Mouse (Mus musculus) neutrophil, adult 65 days (primary cell): ENCODE measurements around the gene Olfr523. TPM values are rescaled to one million over a fixed set of nuclear protein-coding genes. Genes with fewer than 3 reads are reported as not detected.

Experiments
- total RNA-seq: library from RNA; stranded (reverse); gene quantifications from 2 replicates; pipeline ENCODE4 v1.2.4, GENCODE M21; 2023

The Olfr523 gene
- total RNA-seq, result not detected in 2 replicates

GRCm38 (mm10) chr7:140172936-140173335 lies at the start of gene Olfr523:
Olfr523 (plus strand) TSS chr7:140173217.

GRCm38 (mm10) chr7:140137135-140138020 lies 35.6 kb upstream of the Olfr523 start, which contains the start of gene Mtg1:
Mtg1 (plus strand) TSS chr7:140137564.

DNA sequence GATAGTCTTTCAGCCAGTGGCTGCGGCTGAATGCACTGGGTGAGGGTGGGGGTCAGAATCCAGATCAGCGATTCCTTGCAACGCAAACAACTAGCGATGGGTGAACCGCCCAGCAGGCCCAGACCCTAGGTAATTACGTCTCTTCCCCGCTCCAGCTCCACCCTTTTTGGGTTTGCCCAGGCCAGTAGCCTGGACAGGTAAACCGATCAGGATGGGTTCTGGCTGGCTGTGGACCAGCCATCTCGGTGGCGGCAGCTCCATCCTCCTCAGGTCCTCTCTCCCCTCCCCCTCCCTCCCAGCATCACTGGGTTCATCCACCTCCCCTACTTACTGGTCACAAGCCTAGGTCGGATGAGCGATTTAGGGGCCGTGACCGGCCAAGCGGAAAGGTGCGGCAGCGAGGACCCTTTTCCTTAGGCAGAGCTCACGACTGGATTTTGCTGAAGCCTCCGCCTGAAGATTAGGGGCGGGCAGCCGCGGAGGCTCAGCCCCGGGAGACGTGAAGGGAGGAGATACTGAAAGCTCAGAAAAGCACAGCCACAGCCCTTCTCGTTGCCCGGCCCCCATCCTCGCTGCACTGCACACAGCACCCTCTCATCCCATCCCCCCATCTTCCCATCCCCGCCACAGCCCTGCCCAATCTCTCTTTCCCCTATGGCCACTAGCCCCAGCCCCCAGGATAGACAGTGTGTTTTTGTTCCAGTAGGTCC lies 18.6 kb upstream of the Olfr523 start, which contains the start of gene Sprn:
Sprn (minus strand) TSS at position 660 of the 710 bp plus-strand sequence.

DNA sequence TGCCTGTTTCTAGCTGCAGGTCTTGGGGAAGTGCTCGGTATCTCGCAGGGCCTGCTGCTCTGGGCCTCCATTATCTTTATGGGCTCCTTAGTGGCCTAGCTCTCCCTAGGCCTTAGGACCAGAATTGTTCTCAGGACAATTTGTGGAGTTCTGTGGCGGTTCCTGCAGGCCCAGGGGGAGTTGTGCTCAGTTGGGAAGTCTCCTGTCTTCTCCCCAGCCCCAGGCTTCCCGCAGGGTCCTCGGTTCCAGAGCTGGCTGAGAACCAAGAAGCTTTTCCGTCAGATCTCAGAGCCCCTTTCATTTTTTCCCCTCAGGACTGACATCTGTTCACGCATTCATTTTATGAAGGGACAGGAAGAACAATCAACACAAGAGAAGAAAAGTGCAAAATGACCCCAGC lies 8.4 kb upstream of the Olfr523 start, which contains the start of gene Olfr522:
Olfr522 (minus strand) TSS at position 101 of the 400 bp plus-strand sequence.

GRCm38 (mm10) chr7:140205864-140206263 lies 32.8 kb downstream of the Olfr523 start, which contains the start of gene Olfr524:
Olfr524 (minus strand) TSS chr7:140205964.

GRCm38 (mm10) chr7:140217967-140218366 lies 45.0 kb downstream of the Olfr523 start, which contains the start of gene Cd163l1:
Cd163l1 (plus strand) TSS chr7:140218267.

Other genes starting within 250 kb of the Olfr523 start
- gene Utf1, start 229.4 kb upstream of the Olfr523 start, total RNA-seq, result not detected in 2 replicates
- 3.3 and 3.9 TPM in 2 replicates for gene 6430531B16Rik, start 194.5 kb upstream of the Olfr523 start, total RNA-seq
- 1,061 and 1,613 TPM in 2 replicates for gene Adam8, start 180.7 kb upstream of the Olfr523 start, total RNA-seq
- gene Zfp511, start 136.8 kb upstream of the Olfr523 start, total RNA-seq, result 11.3 and 18.2 TPM in 2 replicates
- gene Tubgcp2, start 136.5 kb upstream of the Olfr523 start, total RNA-seq, result 22.2 and 22.9 TPM in 2 replicates
- gene Msx3, start 124.1 kb upstream of the Olfr523 start, total RNA-seq, result not detected in 2 replicates
- gene Caly, start 90.7 kb upstream of the Olfr523 start, total RNA-seq, result not detected in 2 replicates
- gene Prap1, start 79.8 kb upstream of the Olfr523 start, total RNA-seq, result not detected in 2 replicates
- gene Fuom, start 70.8 kb upstream of the Olfr523 start, total RNA-seq, result 6.7 and 8.2 TPM in 2 replicates
- 3.9 and 9.7 TPM in 2 replicates for gene Paox, start 57.4 kb upstream of the Olfr523 start, total RNA-seq
- gene Echs1, start 56.7 kb upstream of the Olfr523 start, total RNA-seq, result 27.9 and 31.7 TPM in 2 replicates
- gene Mtg1, start 35.7 kb upstream of the Olfr523 start, total RNA-seq, result 4.7 and 5.0 TPM in 2 replicates
- not detected in 2 replicates for gene Sprn, start 18.3 kb upstream of the Olfr523 start, total RNA-seq
- gene Olfr522, start 8.5 kb upstream of the Olfr523 start, total RNA-seq, result not detected in 2 replicates
- gene Olfr524, start 32.7 kb downstream of the Olfr523 start, total RNA-seq, result not detected in 2 replicates
- not detected in 2 replicates for gene Cd163l1, start 45.0 kb downstream of the Olfr523 start, total RNA-seq
- not detected in 2 replicates for gene 5830411N06Rik, start 74.1 kb downstream of the Olfr523 start, total RNA-seq
- not detected in 2 replicates for gene Olfr525, start 147.6 kb downstream of the Olfr523 start, total RNA-seq
- gene Olfr527, start 160.8 kb downstream of the Olfr523 start, total RNA-seq, result not detected in 2 replicates
- not detected in 2 replicates for gene Olfr60, start 188.5 kb downstream of the Olfr523 start, total RNA-seq
- not detected in 2 replicates for gene Olfr530, start 203.1 kb downstream of the Olfr523 start, total RNA-seq
- not detected in 2 replicates for gene Olfr531, start 229.7 kb downstream of the Olfr523 start, total RNA-seq
- gene Olfr532, start 248.4 kb downstream of the Olfr523 start, total RNA-seq, result not detected in 2 replicates